Mouse (Mus musculus) intestine, postnatal 0 days (tissue): Measurements from ENCODE around the gene Farsb. TPM values are rescaled to one million over a fixed set of nuclear protein-coding genes. Genes with fewer than 3 reads are reported as not detected.

Experiments used
- ATAC-seq: fragments of 200-750 bp; cut with Nextera tagmentation; 2 replicates; pipeline ENCODE4 v1.8.0; 2017; ENCODE audit warnings: mild to moderate bottlenecking, moderate TSS enrichment, moderate library complexity
- H3K27ac ChIP-seq: fragments of 300-500 bp; sonication (generic); 2 replicates; pipeline ENCODE4 v1.5.1; 2014; ENCODE audit warnings: mild to moderate bottlenecking, low read depth, low read length, moderate library complexity
- H3K27me3 ChIP-seq: fragments of 300-500 bp; sonication (generic); replicated peaks from 2 replicates; pipeline ENCODE4 v1.6.1; 2014; ENCODE audit warnings: low read length, mixed read lengths; ENCODE audit not compliant: control insufficient read depth, insufficient read depth
- H3K36me3 ChIP-seq: fragments of 300-500 bp; sonication (generic); 2 replicates; pipeline ENCODE4 v1.6.1; 2014; ENCODE audit warnings: mild to moderate bottlenecking, moderate library complexity; ENCODE audit not compliant: control insufficient read depth, insufficient read depth
- H3K4me1 ChIP-seq: fragments of 300-500 bp; sonication (generic); replicated peaks from 2 replicates; pipeline ENCODE4 v1.6.1; 2014; ENCODE audit warnings: antibody characterized with exemption, low read length, mixed read lengths; ENCODE audit not compliant: control insufficient read depth, insufficient read depth
- H3K4me2 ChIP-seq: fragments of 300-500 bp; sonication (generic); replicated peaks from 2 replicates; pipeline ENCODE4 v1.6.1; 2014; ENCODE audit warnings: low read depth, mild to moderate bottlenecking, moderate library complexity
- H3K4me3 ChIP-seq: fragments of 300-500 bp; sonication (generic); 2 replicates; pipeline ENCODE4 v1.5.1; 2014; ENCODE audit warnings: low read depth, low read length
- H3K9ac ChIP-seq: fragments of 300-500 bp; sonication (generic); 2 replicates; pipeline ENCODE4 v1.6.1; 2014; ENCODE audit warnings: mild to moderate bottlenecking, low read depth, low read length
- H3K9me3 ChIP-seq: fragments of 300-500 bp; sonication (generic); 2 replicates; pipeline ENCODE4 v1.6.1; 2016; ENCODE audit warnings: mixed run types; ENCODE audit not compliant: control insufficient read depth
- CTCF ChIP-seq: sonication (generic); IDR thresholded peaks from 2 replicates; pipeline ENCODE4 v1.5.1; 2016; ENCODE audit warnings: low read depth, mild to moderate bottlenecking, control low read depth, antibody characterized with exemption, moderate library complexity
- WGBS: fragments of 180-500 bp; shearing (Covaris S2); extraction: QIAGEN DNeasy Blood & Tissue Kit; methylation state at CpG from one replicate; pipeline ENCODE4 v1.1.7; 2014; 5-methylcytosine and 5-hydroxymethylcytosine counted together
- polyA plus RNA-seq: library from polyadenylated mRNA; unstranded; fragments of >200 nt; fragmentation: Nextera tagmentation; extraction: Ambion mirVana; gene quantifications from 2 replicates; pipeline ENCODE4 v1.2.1, GENCODE M21; 2015

Farsb gene
- polyA plus RNA-seq, 1 experiment from 2014 or later, result 59.2 TPM

DNA sequence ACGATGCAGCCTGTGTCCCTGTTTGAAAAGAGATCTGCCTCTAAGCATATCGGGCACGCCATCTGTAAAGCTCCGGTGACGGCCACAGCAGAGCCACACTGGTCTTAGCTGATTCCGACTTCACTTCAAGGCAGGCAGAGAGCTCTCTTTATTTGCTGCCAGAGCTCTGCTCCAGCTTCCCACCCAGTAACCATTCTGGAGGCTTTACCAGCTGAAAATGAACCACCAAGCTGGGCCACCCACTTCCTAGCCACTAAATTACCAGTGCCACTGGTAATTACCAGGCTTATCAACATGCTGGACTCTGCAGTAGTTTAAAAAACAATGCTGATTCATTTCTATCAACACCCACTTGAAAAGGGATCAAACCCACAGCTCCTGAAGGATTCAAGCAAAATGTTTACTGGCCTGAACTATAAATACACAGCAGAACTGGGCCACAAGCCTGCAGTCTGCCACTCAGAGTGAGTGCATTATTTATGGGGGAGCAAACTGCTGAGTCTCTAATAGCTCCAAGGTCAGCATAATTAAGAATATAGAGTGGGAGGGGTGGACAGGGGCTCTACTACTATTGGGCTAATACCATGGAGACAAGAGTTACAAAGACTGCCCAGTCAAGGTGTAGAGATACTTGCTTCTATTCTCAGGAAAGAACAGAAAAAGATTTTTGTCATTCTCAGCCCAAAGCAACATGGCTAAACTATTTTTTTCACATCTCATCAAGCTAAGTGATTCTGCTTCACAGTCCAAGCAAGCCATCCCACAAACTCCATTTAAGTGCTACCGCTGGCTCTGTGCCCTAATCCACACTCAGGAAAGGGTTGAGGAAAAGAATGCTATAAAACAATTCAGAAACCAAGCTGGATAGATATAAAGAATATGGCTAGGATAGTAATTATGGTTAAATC lies 62.6 kb downstream of the Farsb start:
- WGBS, result 78% methylated on average over 7 of the region's 7 CpGs
- peaks cover 12% of the 10 kb centered on the region; the same call in 1 of the 2 replicates for H3K4me1 ChIP-seq
- H3K9me3 ChIP-seq, result no peaks in the 10 kb centered on the region
- no peak overlapping the region for H3K4me3 ChIP-seq
- no peaks in the 10 kb centered on the region for H3K27me3 ChIP-seq
- H3K9ac ChIP-seq, result no peak overlapping the region
- no peak overlapping the region for H3K27ac ChIP-seq
- peaks cover 14% of the 10 kb centered on the region for H3K36me3 ChIP-seq
- H3K4me2 ChIP-seq, result no peak overlapping the region
- TF ChIP-seq CTCF, result no peak
- ATAC-seq, result no peak

DNA sequence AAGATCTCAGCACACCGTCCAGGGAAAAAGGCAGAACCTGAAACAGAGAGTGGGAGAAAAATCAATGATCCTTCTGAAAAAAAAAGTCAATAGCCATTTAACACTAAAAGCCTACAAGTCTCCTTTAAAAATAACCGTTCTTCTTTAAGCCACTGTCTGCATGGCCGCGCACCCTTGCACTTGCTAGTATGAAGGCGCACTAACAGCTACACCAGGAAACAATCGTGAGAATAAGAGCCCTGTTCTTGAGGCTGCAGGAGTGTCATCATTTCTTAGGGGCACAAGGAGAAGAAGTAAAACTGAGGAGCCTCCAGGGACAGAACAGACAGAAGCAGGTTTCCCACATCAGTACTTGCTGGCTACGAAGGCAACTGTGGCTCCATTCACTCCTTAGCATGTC lies 63.4 kb downstream of the Farsb start:
- H3K4me1 ChIP-seq, result peaks cover 12% of the 10 kb centered on the region; the same call in 1 of the 2 replicates
- no peak overlapping the region for H3K9ac ChIP-seq
- 57% methylated on average over 7 of the region's 7 CpGs for WGBS
- no peak overlapping the region for H3K27ac ChIP-seq
- TF ChIP-seq CTCF, result no peak
- H3K27me3 ChIP-seq, result no peaks in the 10 kb centered on the region
- H3K9me3 ChIP-seq, result no peaks in the 10 kb centered on the region
- H3K36me3 ChIP-seq, result peaks cover 16% of the 10 kb centered on the region
- H3K4me3 ChIP-seq, result no peak overlapping the region
- no peak for ATAC-seq
- H3K4me2 ChIP-seq, result no peak overlapping the region

DNA sequence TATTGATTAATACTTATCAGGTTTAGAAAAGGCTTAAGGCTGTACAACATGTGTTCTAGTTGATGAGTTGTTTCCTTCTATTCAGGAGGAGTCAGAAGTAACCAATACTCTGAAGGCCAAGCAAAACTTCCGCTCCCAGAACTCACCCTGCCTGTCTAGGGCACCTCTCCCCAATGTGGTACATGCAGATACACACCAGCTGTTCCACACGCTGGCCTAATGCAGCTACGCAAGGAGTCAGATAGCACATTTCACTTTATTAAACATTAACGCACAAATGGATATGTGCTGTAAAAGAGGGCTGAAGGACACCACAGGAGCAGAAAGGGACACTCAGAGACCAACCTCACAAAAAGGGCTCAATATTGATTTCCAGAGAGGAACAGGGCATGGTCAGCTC lies 63.8 kb downstream of the Farsb start:
- peak; percentile 43; the same call in 1 of the 2 replicates for ATAC-seq
- Histone ChIP-seq H3K9me3 (no peaks in the 10 kb centered on the region), H3K4me1 (peaks cover 12% of the 10 kb centered on the region; the same call in 1 of the 2 replicates), H3K27ac (no peak overlapping the region), H3K4me3 (no peak overlapping the region), H3K27me3 (no peaks in the 10 kb centered on the region), H3K36me3 (peaks cover 16% of the 10 kb centered on the region), H3K9ac (no peak overlapping the region), H3K4me2 (no peak overlapping the region)
- WGBS, result 42% methylated on average over 4 of the region's 4 CpGs
- TF ChIP-seq CTCF, result no peak

DNA sequence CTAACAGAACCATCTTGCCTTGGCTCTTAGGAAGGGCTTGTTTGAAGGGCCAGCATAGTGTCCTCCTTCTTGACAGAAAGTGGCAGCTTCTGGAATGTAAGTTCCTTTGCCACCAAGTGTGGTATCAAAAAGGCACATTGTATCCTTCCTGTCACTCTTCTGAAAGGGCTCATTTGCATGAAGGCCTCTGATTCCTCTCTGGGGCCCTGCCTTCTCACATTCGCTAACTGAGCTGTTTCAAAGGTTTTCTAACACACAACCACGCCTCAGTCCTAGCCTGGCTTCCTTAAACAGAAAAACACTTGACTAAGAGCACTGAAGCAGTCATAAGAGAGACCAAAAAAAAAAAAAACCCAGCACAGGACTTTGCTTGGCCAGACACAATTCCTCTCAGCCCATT lies 66.1 kb downstream of the Farsb start:
- H3K4me1 ChIP-seq, result peaks cover 12% of the 10 kb centered on the region; the same call in 1 of the 2 replicates
- peaks cover 24% of the 10 kb centered on the region for H3K36me3 ChIP-seq
- TF ChIP-seq CTCF, result no peak
- no peak for ATAC-seq
- WGBS, result 39% methylated on average over 2 of the region's 2 CpGs
- no peak overlapping the region for H3K4me3 ChIP-seq
- H3K27me3 ChIP-seq, result no peaks in the 10 kb centered on the region
- no peak overlapping the region for H3K27ac ChIP-seq
- H3K9me3 ChIP-seq, result no peaks in the 10 kb centered on the region
- H3K4me2 ChIP-seq, result no peak overlapping the region
- no peak overlapping the region for H3K9ac ChIP-seq

DNA sequence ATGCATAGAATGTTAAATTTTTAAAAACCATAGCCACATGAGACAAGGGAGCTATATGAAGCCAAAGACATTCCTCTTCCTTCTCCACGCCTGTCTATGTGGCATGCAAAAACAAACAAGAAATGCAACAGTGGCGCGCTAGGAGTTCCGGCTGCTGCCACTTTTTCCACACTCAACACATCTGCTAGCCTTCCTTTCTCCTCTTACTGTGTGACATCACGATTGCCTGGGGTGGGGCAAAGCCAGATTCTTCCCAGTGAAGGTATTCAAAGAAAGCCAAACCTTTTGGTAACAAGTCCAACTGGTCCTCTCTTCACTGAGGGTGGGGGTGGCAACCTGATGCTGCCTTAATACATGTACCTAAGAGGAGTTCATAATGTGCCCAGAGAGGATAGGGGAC lies 66.9 kb downstream of the Farsb start:
- H3K27ac ChIP-seq, result no peak overlapping the region
- no peak for ATAC-seq
- whole genome bisulfite sequencing, result 90% methylated on average over 5 of the region's 5 CpGs
- no peak overlapping the region for H3K9ac ChIP-seq
- no peaks in the 10 kb centered on the region for H3K27me3 ChIP-seq
- H3K4me3 ChIP-seq, result no peak overlapping the region
- H3K9me3 ChIP-seq, result no peaks in the 10 kb centered on the region
- H3K36me3 ChIP-seq, result peaks cover 32% of the 10 kb centered on the region
- no peak for TF ChIP-seq CTCF
- H3K4me1 ChIP-seq, result peaks cover 12% of the 10 kb centered on the region; the same call in 1 of the 2 replicates
- H3K4me2 ChIP-seq, result no peak overlapping the region

DNA sequence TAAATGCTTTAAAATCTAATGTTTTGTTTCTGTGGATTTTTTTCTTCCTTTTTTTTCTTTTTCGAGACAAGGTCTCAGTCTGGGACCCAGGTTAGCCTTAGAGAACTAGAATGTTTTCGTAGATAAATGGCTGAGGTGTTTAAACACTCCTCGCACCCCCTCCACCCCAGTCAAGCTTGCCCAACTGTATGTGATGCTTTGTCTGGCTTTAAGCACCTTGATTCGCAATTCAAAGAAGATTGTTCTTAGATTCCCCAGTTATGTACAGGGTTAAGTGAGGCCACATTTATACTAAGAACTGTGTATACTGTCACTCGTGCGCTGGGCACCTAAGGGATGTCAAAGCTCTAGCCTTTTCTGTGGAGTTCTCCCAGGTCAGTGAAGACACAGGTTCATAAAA lies 68.4 kb downstream of the Farsb start:
- WGBS, result 94% methylated on average over 6 of the region's 6 CpGs
- H3K4me2 ChIP-seq, result no peak overlapping the region
- ATAC-seq, result no peak

More for the DNA sequence above, 68.4 kb downstream of the Farsb start:
- TF ChIP-seq CTCF, result no peak
- Histone ChIP-seq H3K4me1 (peaks cover 4% of the 10 kb centered on the region; the same call in 1 of the 2 replicates), H3K36me3 (peaks cover 33% of the 10 kb centered on the region), H3K27me3 (no peaks in the 10 kb centered on the region), H3K9ac (no peak overlapping the region), H3K4me3 (no peak overlapping the region), H3K9me3 (no peaks in the 10 kb centered on the region), H3K27ac (no peak overlapping the region)
